In genomic region chr8:84249257-84250170, GRCm38 (mm10) we compare ENCODE assay signal across 8 mouse cellular contexts. TPM values are rescaled to one million over a fixed set of nuclear protein-coding genes. Genes with fewer than 3 reads are reported as not detected.
DNase-seq lines count a peak whose midpoint lies in the region; ATAC-seq and TF ChIP-seq lines count a peak whose summit lies in the region.

Gene D8Ertd738e, minus strand, starts transcription at chr8:84249719.

- WGBS in heart, embryonic 11.5 days (ENCODE audit: insufficient replicate concordance), result 4% methylated on average over 52 of the region's 52 CpGs
- WGBS in kidney, embryonic 16.5 days, result 4% methylated on average over 52 of the region's 52 CpGs
- WGBS in liver, adult 2 months, result 5% methylated on average over 52 of the region's 52 CpGs

- peaks cover 37% of the 10 kb centered on the region for H3K36me3 ChIP-seq in heart, embryonic 11.5 days (ENCODE audit: control insufficient read depth, insufficient read depth, low read length)
- H3K36me3 ChIP-seq in kidney, embryonic 16.5 days (ENCODE audit: insufficient read depth, low read length), result peaks cover 52% of the 10 kb centered on the region
- peaks cover 36% of the 10 kb centered on the region for H3K36me3 ChIP-seq in liver, adult 2 months (ENCODE audit: control insufficient read depth, insufficient read depth, low read length)
- peaks cover 14% of the 10 kb centered on the region for H3K36me3 ChIP-seq in myocyte (ENCODE audit: control insufficient read depth, insufficient read depth)
- peaks cover 7% of the 10 kb centered on the region for H3K36me3 ChIP-seq in splenic B cell, adult 2 months (ENCODE audit: control insufficient read depth, insufficient read depth, low read length, poor library complexity, severe bottlenecking)

- TF ChIP-seq CTCF in liver, adult 2 months (IDR thresholded peaks at IDR 0.05; ENCODE audit: low read depth, low read length), result no peak

- peak within 1 kb of the TSS; percentile 72 for H3K4me3 ChIP-seq in heart, embryonic 11.5 days (ENCODE audit: low read depth, low read length)
- peak within 1 kb of the TSS; percentile 84 for H3K4me3 ChIP-seq in kidney, embryonic 16.5 days (ENCODE audit: low read length)
- peak within 1 kb of the TSS; percentile 95 for H3K4me3 ChIP-seq in liver, adult 2 months (ENCODE audit: insufficient read depth, low read depth, low read length)
- peak within 1 kb of the TSS; percentile 87 for H3K4me3 ChIP-seq in myocyte

- H3ac ChIP-seq in myocyte (ENCODE audit: control insufficient read depth, insufficient read length), result peak within 1 kb of the TSS; percentile 40

- peak within 1 kb of the TSS; percentile 65; the same call in 1 of the 2 replicates for H3K27ac ChIP-seq in heart, embryonic 11.5 days (ENCODE audit: low read depth, low read length)
- H3K27ac ChIP-seq in kidney, embryonic 16.5 days (ENCODE audit: low read length), result peak within 1 kb of the TSS; percentile 83
- H3K27ac ChIP-seq in liver, adult 2 months (replicated peaks; ENCODE audit: insufficient read depth, low read depth, low read length), result peak within 1 kb of the TSS; percentile 66

- peak within 1 kb of the TSS; percentile 82 for H3K9ac ChIP-seq in heart, embryonic 11.5 days (ENCODE audit: low read depth, low read length)
- H3K9ac ChIP-seq in kidney, embryonic 16.5 days (replicated peaks; ENCODE audit: low read length), result peak within 1 kb of the TSS; percentile 93
- H3K9ac ChIP-seq in liver, adult 2 months (ENCODE audit: low read depth, low read length), result peak within 1 kb of the TSS; percentile 94

- H3K9me3 ChIP-seq in heart, embryonic 11.5 days (replicated peaks; ENCODE audit: control insufficient read depth, low read length), result no peaks in the 10 kb centered on the region
- H3K9me3 ChIP-seq in kidney, embryonic 16.5 days (ENCODE audit: low read length), result no peaks in the 10 kb centered on the region

- DNase-seq in B cell, adult 2 months, result peak; percentile 94
- peak; percentile 98 for DNase-seq in brain, adult 2 months (ENCODE audit: low read depth, low spot score)
- DNase-seq in liver, adult 2 months (ENCODE audit: extremely low read depth, low read depth, low spot score), result peak; percentile 85
- peak; percentile 97 for DNase-seq in splenic B cell, adult 2 months (ENCODE audit: low read depth, low spot score)

- H3K27me3 ChIP-seq in heart, embryonic 11.5 days (ENCODE audit: control insufficient read depth, insufficient read depth, low read length), result no peaks in the 10 kb centered on the region
- H3K27me3 ChIP-seq in kidney, embryonic 16.5 days (ENCODE audit: insufficient read depth, low read length), result no peaks in the 10 kb centered on the region
- no peaks in the 10 kb centered on the region for H3K27me3 ChIP-seq in liver, adult 2 months (ENCODE audit: control insufficient read depth, insufficient read depth, low read length)
- no peaks in the 10 kb centered on the region for H3K27me3 ChIP-seq in myocyte (ENCODE audit: control insufficient read depth, insufficient read depth, insufficient read length)
- H3K27me3 ChIP-seq in splenic B cell, adult 2 months (ENCODE audit: control insufficient read depth, insufficient read depth, low read length, poor library complexity, severe bottlenecking), result no peaks in the 10 kb centered on the region

- TF ChIP-seq POLR2A in liver, adult 2 months (IDR thresholded peaks at IDR 0.05; ENCODE audit: extremely low read depth, insufficient read depth, low read length), result peak; percentile 92
- TF ChIP-seq POLR2A in myocyte (IDR thresholded peaks at IDR 0.05; ENCODE audit: insufficient read length, low read depth), result peak; percentile 84

- no peaks in the 10 kb centered on the region for H3K4me1 ChIP-seq in heart, embryonic 11.5 days (ENCODE audit: control insufficient read depth, insufficient read depth, low read length)
- no peaks in the 10 kb centered on the region for H3K4me1 ChIP-seq in kidney, embryonic 16.5 days (ENCODE audit: insufficient read depth, low read length)
- peaks cover 3% of the 10 kb centered on the region; the same call in 1 of the 2 replicates for H3K4me1 ChIP-seq in liver, adult 2 months (ENCODE audit: control insufficient read depth, insufficient read depth, low read length)

- peak within 1 kb of the TSS; percentile 62 for H3K4me2 ChIP-seq in heart, embryonic 11.5 days
- H3K4me2 ChIP-seq in kidney, embryonic 16.5 days (replicated peaks; ENCODE audit: low read depth, low read length), result peak within 1 kb of the TSS; percentile 63
- H3K4me2 ChIP-seq in myocyte (ENCODE audit: low read depth), result peak within 1 kb of the TSS; percentile 78

- peak; percentile 99 for ATAC-seq in erythroblast, adult 5-6 weeks (replicated peaks; ENCODE audit: low FRiP score, poor library complexity, severe bottlenecking)
- ATAC-seq in heart, embryonic 11.5 days (replicated peaks; ENCODE audit: insufficient number of reproducible peaks, low FRiP score, low TSS enrichment), result peak; percentile 88
- peak; percentile 92 for ATAC-seq in kidney, embryonic 16.5 days (ENCODE audit: low FRiP score, low TSS enrichment)

- peaks cover 5% of the 10 kb centered on the region; the same call in 1 of the 2 replicates for H3K79me2 ChIP-seq in liver, adult 2 months (ENCODE audit: control insufficient read depth, insufficient read depth, low read length)
- H3K79me2 ChIP-seq in myocyte (ENCODE audit: control insufficient read depth, insufficient read depth), result peaks cover 21% of the 10 kb centered on the region

TF ChIP-seq in myocyte, 11 proteins besides CTCF, POLR2A, EP300 and RAD21:
- TF ChIP-seq TCF12 (IDR thresholded peaks at IDR 0.05; ENCODE audit: insufficient read depth, poor library complexity, severe bottlenecking) (no peak), E2F4 (IDR thresholded peaks at IDR 0.05; ENCODE audit: insufficient read depth) (no peak), SRF (IDR thresholded peaks at IDR 0.05; ENCODE audit: control insufficient read depth, insufficient read length, low read depth) (no peak), MAX (IDR thresholded peaks at IDR 0.05; ENCODE audit: low read depth) (no peak), TCF3 (IDR thresholded peaks at IDR 0.05; ENCODE audit: insufficient read length, low read depth) (no peak), CEBPB (IDR thresholded peaks at IDR 0.05; ENCODE audit: insufficient read depth, poor library complexity, severe bottlenecking) (no peak), USF1 (IDR thresholded peaks at IDR 0.05; ENCODE audit: low read depth) (peak; percentile 86), REST (IDR thresholded peaks at IDR 0.05; ENCODE audit: insufficient read depth, insufficient read length) (no peak), MYOD1 (IDR thresholded peaks at IDR 0.05; ENCODE audit: control insufficient read depth in 1 of 3, insufficient read length in 2 of 3, low read depth in 2 of 3) (no peak), MYOG (IDR thresholded peaks at IDR 0.05; ENCODE audit: control insufficient read depth in 1 of 3, insufficient read depth in 1 of 3, insufficient read length in 2 of 3, low read depth in 2 of 3) (no peak), POLR2AphosphoS2 (IDR thresholded peaks at IDR 0.05; ENCODE audit: insufficient read length, low read depth) (peak; percentile 99)

RNA-seq across cellular contexts. Expression of gene D8Ertd738e, which starts in this region (rescaled TPM):
- total RNA-seq in erythroblast, adult 5-6 weeks (2015; ENCODE audit: low replicate concordance), result 53.7 and 79.2 TPM in 2 replicates
- 25.5 and 34.4 TPM in 2 replicates for total RNA-seq in erythroblast, adult 5-6 weeks (2017; ENCODE audit: low replicate concordance)
- polyA plus RNA-seq in heart, embryonic 11.5 days (2014; fragmentation: Nextera tagmentation; extraction: Ambion mirVana), result 321 and 330 TPM in 2 replicates
- 321 and 330 TPM in 2 replicates for polyA plus RNA-seq in kidney, embryonic 16.5 days (2015; fragmentation: Nextera tagmentation; extraction: Ambion mirVana)
- 103 and 115 TPM in 2 replicates for total RNA-seq in liver, adult 2 months (2014; rRNA removed)
- polyA plus RNA-seq in liver, adult 2 months (2012; rRNA removed), result 99.3 and 105 TPM in 2 replicates
- 232 TPM for polyA plus RNA-seq in myocyte (2012; fragmentation: generic; extraction: Trizol)

Comparison
In these comparisons a context has a peak if more than half of its experiments do, and no peak if none do; other contexts are left out.
1. Peak in every context shown above with its lines: DNase-seq, ATAC-seq, H3K4me3 ChIP-seq and H3K27ac ChIP-seq.